ENCODE assay signal across 10 mouse cellular contexts in genomic region chr4:141281153-141281552, GRCm38 (mm10). TPM values are rescaled to one million over a fixed set of nuclear protein-coding genes. Genes with fewer than 3 reads are reported as not detected.
DNase-seq lines count a peak whose midpoint lies in the region; ATAC-seq and TF ChIP-seq lines count a peak whose summit lies in the region.
"Had no signal": no experiment of that assay in that cellular context is flagged by ENCODE, and none has a peak within 500 bp of the region (broad histone marks: within the 10 kb centered on the region; RNA-seq: fewer than 3 reads in every experiment).

No protein-coding gene starts in this region.

- no peaks in the 10 kb centered on the region for H3K9me3 ChIP-seq in hindbrain, embryonic 10.5 days
- no peaks in the 10 kb centered on the region for H3K9me3 ChIP-seq in hindbrain, embryonic 13.5 days
- H3K9me3 ChIP-seq: G1E; hindbrain, embryonic 12.5 days had no signal

- no peak for ATAC-seq in hindbrain, embryonic 13.5 days (ENCODE audit: low FRiP score)
- ATAC-seq in hematopoietic stem cell, adult 5-6 weeks (replicated peaks in 1 of 2; ENCODE audit: insufficient read depth in 1 of 2, low FRiP score in 2 of 2, low TSS enrichment in 1 of 2, low read depth in 1 of 2, poor library complexity in 2 of 2, severe bottlenecking in 2 of 2), result peak; percentile 37 to 43; a peak in 1 of 4 replicates
- ATAC-seq in erythroblast, adult 5-6 weeks (replicated peaks; ENCODE audit: low FRiP score, poor library complexity, severe bottlenecking), result no peak
- ATAC-seq in cerebellum, adult (ENCODE audit: insufficient number of reproducible peaks, low FRiP score, low TSS enrichment), result no peak

- H3K4me2 ChIP-seq in hindbrain, embryonic 13.5 days, result no peak overlapping the region
- H3K4me2 ChIP-seq: hindbrain, embryonic 12.5 days had no signal

- WGBS in hindbrain, embryonic 10.5 days, result 51% methylated on average over 6 of the region's 6 CpGs
- WGBS in hindbrain, embryonic 13.5 days, result 36% methylated on average over 6 of the region's 6 CpGs
- 10% methylated on average over 6 of the region's 6 CpGs for WGBS in small intestine, adult 2 months

- no peak for TF ChIP-seq POLR2A in small intestine, adult 2 months (IDR thresholded peaks at IDR 0.05; ENCODE audit: low read depth, low read length)

- H3K27me3 ChIP-seq in hindbrain, embryonic 10.5 days (ENCODE audit: insufficient read depth, poor library complexity, severe bottlenecking), result peaks cover 57% of the 10 kb centered on the region
- H3K27me3 ChIP-seq in hindbrain, embryonic 13.5 days, result peaks cover 28% of the 10 kb centered on the region
- H3K27me3 ChIP-seq in small intestine, adult 2 months (ENCODE audit: control insufficient read depth, insufficient read depth, low read length), result no peaks in the 10 kb centered on the region

- H3K4me1 ChIP-seq in hindbrain, embryonic 10.5 days (replicated peaks), result peaks cover 71% of the 10 kb centered on the region
- peaks cover 26% of the 10 kb centered on the region for H3K4me1 ChIP-seq in hindbrain, embryonic 13.5 days (replicated peaks)
- H3K4me1 ChIP-seq in small intestine, adult 2 months (ENCODE audit: control insufficient read depth, insufficient read depth, insufficient read length, low read length), result peaks cover 42% of the 10 kb centered on the region

- DNase-seq in hindbrain, embryonic 10.5 days (ENCODE audit: low spot score), result no peak
- DNase-seq in kidney, postnatal 36 days, result peak; percentile 89 to 91
- no peak for DNase-seq in embryo, embryonic 10 days (ENCODE audit: low spot score)

- H3K27ac ChIP-seq in hindbrain, embryonic 10.5 days, result peak overlapping the region; percentile 5; the same call in 1 of the 2 replicates
- H3K27ac ChIP-seq in hindbrain, embryonic 13.5 days, result no peak overlapping the region
- peak overlapping the region; percentile 44 for H3K27ac ChIP-seq in small intestine, adult 2 months (ENCODE audit: insufficient read depth, low read depth, low read length)
- H3K27ac ChIP-seq: hindbrain, embryonic 12.5 days had no signal

- no peak overlapping the region for H3K9ac ChIP-seq in hindbrain, embryonic 13.5 days
- H3K9ac ChIP-seq: hindbrain, embryonic 12.5 days had no signal

- no peak overlapping the region for H3K4me3 ChIP-seq in hindbrain, embryonic 10.5 days
- no peak overlapping the region for H3K4me3 ChIP-seq in hindbrain, embryonic 13.5 days
- no peak overlapping the region for H3K4me3 ChIP-seq in small intestine, adult 2 months (ENCODE audit: low read depth, low read length)
- H3K4me3 ChIP-seq: hindbrain, embryonic 12.5 days had no signal

- H3K36me3 ChIP-seq in hindbrain, embryonic 10.5 days, result no peaks in the 10 kb centered on the region
- H3K36me3 ChIP-seq in hindbrain, embryonic 13.5 days, result no peaks in the 10 kb centered on the region
- H3K36me3 ChIP-seq in small intestine, adult 2 months (ENCODE audit: control insufficient read depth, insufficient read depth, low read length), result no peaks in the 10 kb centered on the region
- H3K36me3 ChIP-seq: G1E; hindbrain, embryonic 12.5 days had no signal

- peak; percentile 7; the same call in 1 of the 2 replicates for TF ChIP-seq CTCF in small intestine, adult 2 months (IDR thresholded peaks at IDR 0.05; ENCODE audit: extremely low read depth, insufficient read length, insufficient replicate concordance, low read depth, low read length)

RNA-seq across cellular contexts. Expression of gene Epha2, which starts 19.9 kb away (rescaled TPM):
- polyA plus RNA-seq in hindbrain, embryonic 10.5 days (2016; fragmentation: Nextera tagmentation; extraction: Ambion mirVana), result 3.3 and 4.4 TPM in 2 replicates
- 1.5 and 1.8 TPM in 2 replicates for polyA plus RNA-seq in hindbrain, embryonic 13.5 days (2015; fragmentation: Nextera tagmentation; extraction: Ambion mirVana)
- total RNA-seq in hematopoietic stem cell, adult 5-6 weeks (2017), result 1.0 TPM in 1 of 2 replicates, not detected in the other
- polyA plus RNA-seq in small intestine, adult 2 months (2012; rRNA removed), result 28.3 and 86.3 TPM in 2 replicates
- total RNA-seq in erythroblast, adult 5-6 weeks (2015; ENCODE audit: low replicate concordance), result not detected in 2 replicates
- total RNA-seq in erythroblast, adult 5-6 weeks (2017; ENCODE audit: low replicate concordance), result 0.14 TPM in 1 of 2 replicates, not detected in the other
- total RNA-seq: G1E had no signal
- polyA plus RNA-seq: G1E had no signal

RNA-seq across cellular contexts. Expression of gene Arhgef19, which starts 41.9 kb away (rescaled TPM):
- 1.7 and 4.3 TPM in 2 replicates for polyA plus RNA-seq in hindbrain, embryonic 10.5 days (2016; fragmentation: Nextera tagmentation; extraction: Ambion mirVana)
- polyA plus RNA-seq in hindbrain, embryonic 13.5 days (2015; fragmentation: Nextera tagmentation; extraction: Ambion mirVana), result 1.4 TPM in 2 replicates
- not detected in 2 replicates for total RNA-seq in hematopoietic stem cell, adult 5-6 weeks (2017)
- 29.3 and 48.8 TPM in 2 replicates for polyA plus RNA-seq in small intestine, adult 2 months (2012; rRNA removed)
- not detected in 2 replicates for total RNA-seq in erythroblast, adult 5-6 weeks (2015; ENCODE audit: low replicate concordance)
- total RNA-seq in erythroblast, adult 5-6 weeks (2017; ENCODE audit: low replicate concordance), result not detected in 2 replicates
- total RNA-seq: G1E had no signal
- polyA plus RNA-seq: G1E had no signal

Comparison
In these comparisons a context has a peak if more than half of its experiments do, and no peak if none do; other contexts are left out.
1. DNase-seq: peak in kidney, postnatal 36 days (2 of 2); none in hindbrain, embryonic 10.5 days (single experiment) and embryo, embryonic 10 days (single experiment).
2. ATAC-seq: peak in hematopoietic stem cell, adult 5-6 weeks (2 of 2); none in hindbrain, embryonic 13.5 days (single experiment), erythroblast, adult 5-6 weeks (single experiment) and cerebellum, adult (single experiment).